Mouse (Mus musculus) fat pad, adult 2 months (tissue): ENCODE data around the gene Porcn.
A peak's percentile ranks its signal among the peaks of the same experiment; 100 is the strongest.

Experiments
- DNase-seq: peaks from one replicate; pipeline ENCODE4 v3.0.0-alpha.2; 2011; ENCODE audit warnings: low read depth, low spot score; ENCODE audit errors: extremely low read depth

Gene Porcn

DNA sequence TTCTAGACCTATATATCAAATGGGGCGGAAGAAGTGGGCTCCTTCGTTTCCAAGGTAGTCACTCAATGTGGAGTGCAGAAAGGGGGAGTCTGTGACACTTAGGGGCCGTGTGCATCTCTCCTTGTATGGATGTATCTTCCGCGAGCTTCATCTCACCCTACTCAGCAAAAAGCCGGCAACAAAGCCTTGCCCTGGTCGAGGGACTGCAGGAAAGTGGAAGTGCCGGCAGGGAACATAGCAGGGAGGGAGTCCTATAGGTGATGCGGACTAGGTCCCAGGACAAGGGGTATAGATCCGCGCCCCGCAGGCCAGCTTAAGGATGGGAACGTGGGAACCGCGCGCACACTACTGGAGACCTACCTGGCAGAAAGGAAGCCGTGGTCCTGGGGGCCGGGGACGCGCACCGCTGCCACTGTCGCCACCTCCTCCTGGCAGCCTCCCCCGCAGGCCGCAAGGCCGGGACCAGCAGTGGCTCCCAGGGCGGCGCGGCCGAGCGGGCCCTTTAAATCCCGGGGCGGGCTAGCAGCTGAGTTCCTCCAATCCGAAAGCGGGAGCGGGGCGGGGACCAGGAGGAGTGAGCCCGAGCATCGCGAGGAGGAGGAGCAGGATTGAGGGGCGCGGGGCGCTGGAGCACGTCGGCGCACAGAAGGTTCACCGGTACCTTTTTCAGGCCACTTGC lies at the start of gene Porcn:
Porcn (minus strand) TSS at position 511 of the 679 bp plus-strand sequence.
- DNase-seq = no peak

DNA sequence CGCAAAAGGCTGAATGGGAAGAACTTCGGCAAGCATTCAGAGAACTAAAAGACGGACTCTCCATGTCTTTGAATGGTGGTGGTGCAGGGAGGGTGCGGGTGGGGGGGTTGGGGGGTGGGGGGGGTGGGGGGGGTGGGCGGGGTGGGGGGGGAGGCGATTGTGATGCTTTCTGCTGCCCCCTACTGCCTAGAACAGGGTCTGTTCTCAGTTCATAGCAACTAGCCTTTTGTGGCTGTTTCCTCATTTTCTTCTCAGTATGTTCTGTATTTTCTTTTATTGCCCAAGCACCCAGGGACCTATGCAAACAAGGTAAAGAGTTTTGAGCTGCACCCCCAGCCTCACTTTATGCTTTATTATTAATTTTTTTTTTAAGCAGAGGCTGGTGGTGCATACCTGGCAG lies 49.5 kb upstream of the Porcn start:
- no peak for DNase-seq

DNA sequence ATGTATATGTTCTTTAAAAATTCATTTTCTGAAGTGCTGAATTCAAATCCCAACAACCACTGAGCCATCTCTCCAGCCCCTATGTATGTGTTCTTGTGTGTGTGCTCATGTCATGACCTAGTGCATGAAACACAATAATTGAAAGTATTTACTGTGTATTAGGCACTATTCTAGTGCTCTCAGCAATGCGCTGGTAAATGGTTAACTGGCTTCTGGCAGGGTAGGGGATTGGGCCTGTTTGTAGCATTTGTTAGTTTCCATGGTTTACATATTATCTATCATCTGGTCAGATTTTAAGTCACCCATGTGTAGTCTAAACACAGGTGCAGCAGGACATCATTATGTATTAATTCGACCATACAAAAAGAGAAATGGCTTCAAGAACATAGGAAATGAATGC lies 47.4 kb upstream of the Porcn start:
- DNase-seq = no peak

DNA sequence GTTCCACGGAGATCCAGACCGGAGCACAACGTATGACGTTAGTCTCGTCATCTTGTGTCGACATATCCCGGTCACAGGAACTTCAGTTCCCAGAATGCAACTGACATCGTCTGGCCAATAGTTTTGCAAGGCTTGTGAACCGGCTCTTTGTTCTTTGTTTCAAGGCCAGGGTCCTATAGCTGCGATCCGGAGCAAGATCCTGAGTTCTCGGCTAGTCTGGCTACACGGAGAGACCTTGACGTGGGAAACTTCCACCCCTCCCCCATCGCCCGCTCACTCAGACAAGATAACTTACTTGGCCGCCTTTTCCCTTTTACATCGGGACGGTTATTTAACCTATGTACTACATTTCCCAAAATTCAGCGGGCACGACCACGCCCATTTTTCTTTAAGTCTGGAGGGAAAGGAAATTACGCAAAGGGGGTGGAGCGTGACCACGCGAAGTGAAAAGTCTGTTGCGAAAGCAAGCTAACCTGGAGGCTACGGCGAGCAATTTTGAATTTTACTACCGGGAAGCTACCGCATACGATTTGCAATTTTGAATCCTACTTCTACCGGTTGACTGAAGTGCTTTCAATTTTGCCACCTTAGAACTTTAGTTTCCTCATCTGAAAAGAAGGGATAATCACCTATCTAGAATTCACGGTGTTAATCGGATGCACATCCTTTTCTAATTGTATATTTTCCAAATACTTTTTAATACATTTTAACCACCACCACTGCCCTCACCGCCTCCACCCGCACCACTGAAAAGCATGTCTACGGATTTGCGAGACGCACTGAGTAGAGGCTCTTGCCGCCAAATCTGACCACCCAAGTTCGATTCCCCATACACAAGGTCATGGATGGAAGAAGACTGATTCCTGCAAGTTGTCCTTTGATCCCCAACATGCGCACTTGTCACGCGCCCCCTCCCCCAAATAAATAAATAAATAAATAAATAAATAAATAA lies 46.3 kb upstream of the Porcn start, which contains the start of gene Ftsj1:
Ftsj1 (minus strand) TSS at position 73 of the 952 bp plus-strand sequence.
- DNase-seq = no peak

DNA sequence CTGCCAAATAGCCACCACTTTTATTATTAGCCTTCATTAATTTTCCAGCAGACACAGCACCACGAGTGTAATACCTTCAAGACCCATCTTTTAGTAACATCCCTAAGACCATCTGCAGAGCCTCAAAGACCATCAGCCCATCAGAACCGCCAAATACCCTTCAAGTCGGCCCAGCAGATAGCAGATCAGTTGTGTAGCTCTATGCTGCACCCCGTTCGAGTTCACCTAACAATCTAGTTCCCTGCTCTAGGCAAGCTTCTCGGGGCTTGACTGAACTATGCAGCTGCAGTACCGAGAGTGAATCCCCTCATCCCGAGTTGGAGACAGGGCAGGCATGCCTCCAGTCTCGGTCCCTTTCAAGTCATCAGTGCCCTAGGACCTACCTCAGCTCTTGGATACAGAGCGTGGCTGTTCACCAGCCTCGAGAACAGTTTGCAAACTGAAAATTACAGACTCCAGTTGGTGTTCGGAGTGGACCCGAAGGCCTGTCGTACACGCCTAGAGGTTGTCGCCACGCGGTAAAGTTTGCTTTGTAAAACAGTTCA lies 45.5 kb upstream of the Porcn start:
- no peak for DNase-seq

DNA sequence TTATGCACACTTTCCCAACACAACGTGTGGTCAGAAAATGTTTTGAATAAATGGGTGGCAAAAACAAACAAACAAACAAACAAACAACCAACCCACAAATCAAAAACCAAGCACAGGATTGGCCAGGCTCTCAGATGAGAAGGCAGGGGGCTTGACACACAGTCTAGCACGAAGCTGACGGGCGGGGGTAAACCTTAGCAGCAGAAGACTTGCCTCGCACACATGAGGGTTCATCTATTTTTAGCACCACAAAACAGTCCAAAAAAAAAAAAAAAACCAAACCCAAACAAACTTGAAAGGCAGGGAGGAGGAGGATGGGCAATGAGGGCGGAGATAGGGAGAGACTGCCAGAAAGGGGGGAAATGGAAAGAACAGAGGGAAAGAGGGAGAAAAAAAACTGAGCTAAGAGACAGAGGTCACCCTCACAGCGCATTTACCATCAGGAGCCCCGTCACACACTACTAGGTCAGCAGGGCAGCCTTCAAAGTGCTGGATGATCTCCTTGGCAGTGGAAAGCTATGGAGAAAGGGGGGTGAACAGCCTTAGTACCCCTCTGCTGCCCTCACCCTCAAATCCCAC lies 42.3 kb upstream of the Porcn start:
- no peak for DNase-seq

DNA sequence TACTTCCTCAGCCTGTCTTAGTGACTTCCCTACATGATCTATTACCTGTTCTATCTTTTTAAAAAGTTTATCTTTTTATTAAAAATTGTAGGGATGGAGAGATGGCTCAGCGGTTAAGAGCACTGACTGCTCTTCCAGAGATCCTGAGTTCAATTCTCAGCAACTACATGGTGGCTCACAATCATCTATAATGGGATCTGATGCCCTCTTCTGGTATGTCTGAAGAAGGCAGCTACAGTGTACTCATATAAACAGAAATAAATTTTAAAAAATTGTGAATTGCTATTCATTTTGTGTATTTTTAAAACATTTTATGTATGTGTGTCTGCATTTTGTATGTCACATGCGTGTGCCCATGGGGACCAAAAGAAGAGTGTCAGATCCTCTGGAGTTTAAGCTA lies 41.4 kb upstream of the Porcn start:
- DNase-seq = no peak

DNA sequence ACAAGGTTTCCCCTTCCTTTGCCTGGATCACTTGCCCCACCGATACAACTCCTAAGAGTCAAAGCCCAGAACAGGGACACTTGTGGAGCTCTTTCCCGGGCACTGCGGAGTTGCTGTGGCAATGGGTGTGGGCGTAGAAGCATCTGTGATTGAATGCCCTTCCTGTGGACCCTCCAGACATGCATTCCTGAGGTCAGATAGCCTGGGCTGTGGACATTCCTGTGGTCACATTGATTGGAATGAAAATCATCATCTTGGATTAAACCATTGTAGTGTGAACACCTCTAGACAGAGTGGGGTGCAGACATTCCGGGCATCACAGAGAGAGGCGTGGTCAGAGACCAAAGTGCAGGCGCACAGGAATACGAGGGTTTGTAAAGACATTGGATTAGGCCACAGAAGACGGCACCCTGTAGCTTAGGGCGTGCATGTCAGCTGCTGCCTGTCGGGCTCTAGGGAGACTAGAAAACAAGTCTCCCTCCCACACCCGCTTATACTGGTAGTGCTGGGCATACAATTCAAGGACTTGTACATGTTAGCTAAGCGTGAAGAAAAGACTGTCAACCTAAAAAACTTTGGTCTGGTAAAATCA lies 32.6 kb upstream of the Porcn start:
- no peak for DNase-seq

DNA sequence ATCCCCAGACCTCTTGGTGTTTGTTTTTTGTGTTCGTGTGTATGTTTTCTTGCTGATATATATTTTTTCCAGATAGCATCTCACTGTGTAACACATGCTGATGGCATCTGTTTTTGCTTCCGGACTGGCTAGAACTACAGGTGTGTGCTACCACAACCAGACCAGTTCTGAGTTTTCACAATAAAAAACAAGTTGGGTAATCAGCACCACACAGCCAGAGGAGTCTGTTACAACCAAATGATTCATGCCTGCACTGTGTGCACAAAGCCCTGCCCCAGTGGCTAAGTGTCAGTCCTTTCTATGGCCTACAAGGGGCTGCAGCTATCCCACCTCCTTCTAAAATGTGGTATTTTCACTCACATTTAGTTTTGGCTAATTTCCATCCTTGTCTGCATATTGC lies 30.4 kb upstream of the Porcn start:
- no peak for DNase-seq

DNA sequence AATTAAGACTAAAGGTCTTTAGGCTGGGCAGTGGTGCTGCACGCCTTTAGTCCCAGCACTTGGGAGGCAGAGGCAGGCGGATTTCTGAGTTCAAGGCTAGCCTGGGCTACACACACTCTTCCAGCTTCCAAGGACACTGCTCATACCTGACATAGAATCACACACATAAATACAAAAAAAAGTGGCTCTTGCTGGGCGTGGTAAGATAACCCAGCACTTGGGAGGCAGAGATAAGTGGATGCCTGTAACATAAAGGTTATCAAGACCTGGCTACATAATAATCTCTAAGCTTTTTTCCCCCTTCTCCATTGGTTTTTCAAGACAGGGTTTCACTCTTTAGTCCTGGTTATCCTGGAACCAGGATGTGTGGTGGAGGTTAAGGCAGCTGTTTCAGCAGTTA lies 27.3 kb upstream of the Porcn start:
- no peak for DNase-seq

DNA sequence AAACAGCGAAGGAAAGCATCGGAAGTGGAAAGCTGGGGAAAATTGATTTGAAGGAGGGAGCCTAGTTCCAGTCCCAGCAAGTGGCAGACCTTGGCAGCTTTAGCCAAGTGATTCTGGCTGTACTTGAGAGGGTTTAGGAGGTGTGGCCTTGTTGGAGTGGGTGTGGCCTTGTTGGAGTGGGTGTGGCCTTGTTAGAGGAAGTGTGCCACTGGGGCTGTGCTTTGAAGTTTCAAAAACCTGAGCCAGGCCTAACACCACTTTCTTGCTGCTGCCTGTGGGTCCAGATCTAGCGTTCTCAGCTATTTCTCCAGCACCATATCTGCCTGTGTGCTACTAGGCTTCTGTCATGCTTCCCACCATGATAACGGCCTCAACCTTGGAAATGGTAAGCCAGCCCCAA lies 23.9 kb upstream of the Porcn start:
- no peak for DNase-seq

DNA sequence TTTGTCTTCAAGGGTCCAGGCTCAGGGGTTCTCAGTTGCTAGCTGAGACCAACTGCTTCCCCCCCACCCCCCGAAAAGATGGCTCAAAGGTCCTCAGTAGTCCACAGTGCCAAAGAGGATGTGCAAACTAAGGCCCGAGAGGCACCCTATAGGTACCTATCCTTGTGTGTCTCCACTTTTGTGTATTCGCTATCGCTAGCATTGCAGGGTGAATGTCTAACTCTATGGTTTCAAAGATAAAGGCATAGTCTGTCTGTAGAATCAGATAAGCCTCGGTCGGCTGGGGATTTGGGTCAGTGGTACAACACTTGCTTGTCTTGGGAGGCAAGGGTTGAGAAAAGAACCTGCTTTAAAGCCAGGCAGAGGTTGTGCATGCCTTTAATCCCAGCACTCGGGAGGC lies 17.1 kb upstream of the Porcn start:
- DNase-seq = no peak

DNA sequence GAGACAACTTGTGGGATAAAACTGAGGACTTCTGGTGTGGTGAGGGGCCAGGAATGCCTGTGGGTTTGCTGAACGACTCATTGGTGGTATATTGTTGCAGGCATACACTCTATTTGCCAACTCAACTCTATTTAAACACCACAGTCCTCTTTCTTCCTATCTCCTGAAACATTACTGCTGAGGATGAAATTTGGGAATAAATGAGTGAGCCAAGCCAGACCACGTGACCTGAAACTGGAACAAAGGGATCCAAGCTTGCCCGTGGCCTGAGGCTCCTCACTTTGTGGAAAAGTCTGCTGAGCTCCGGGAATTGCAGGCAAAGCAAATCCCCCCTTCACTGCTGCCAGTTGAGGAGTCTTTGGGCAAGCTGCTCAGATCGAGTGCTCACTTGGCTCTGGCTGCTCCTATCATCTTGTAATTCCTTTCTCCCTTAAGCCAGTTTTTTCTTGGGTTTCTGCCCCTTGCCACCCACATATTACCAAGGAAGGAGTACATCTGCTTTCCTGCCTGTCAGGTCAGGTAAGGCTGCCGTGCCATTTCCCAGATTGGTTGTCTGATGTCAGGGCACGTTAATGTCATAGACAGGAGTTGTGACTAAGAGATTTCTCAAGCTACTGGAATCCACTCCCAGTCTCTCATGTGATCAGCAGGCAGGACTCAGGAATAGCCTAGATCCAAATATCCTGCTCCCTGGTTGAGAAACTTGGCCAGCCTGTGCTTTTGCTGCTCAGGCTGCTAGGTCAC lies 16.5 kb upstream of the Porcn start:
- DNase-seq = peak; percentile 89

DNA sequence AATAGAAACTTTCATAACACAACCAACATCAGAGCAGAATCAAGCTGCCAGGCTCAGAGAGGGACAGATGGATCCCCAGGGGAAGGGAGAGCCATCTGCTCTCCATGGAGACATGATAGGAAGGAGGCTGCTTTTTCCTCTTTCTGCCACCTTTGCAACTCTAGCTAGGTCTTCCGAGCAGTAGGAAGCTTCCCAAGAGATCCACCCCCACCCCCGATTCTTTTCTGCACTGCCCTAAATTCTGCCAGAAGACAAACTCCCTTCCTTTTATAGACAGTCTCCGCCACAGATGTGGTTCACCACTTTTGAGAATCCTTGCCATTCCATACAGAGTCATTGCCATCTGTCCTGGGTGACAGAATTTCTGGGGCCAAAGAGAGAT lies 16.0 kb upstream of the Porcn start:
- DNase-seq = no peak

DNA sequence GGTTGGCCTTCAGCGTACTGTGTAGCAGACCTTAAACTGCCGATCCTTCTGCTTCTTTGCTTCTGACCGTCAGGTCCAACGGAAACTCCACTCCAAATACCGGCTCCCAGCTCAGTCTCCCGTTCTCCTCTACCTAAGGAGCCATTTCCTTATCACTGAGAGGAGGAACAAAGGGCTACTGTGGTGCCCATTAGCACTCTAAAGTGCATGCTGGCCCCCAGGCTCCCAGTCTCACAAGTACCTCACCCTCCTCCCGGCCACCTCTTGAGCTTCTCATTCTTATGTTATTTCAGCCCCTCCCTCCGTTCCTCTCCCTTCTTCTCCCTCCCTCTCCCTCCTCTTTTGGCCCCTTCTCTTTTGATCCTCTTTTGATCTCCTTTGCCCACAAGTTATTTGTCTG lies 13.3 kb upstream of the Porcn start:
- no peak for DNase-seq

DNA sequence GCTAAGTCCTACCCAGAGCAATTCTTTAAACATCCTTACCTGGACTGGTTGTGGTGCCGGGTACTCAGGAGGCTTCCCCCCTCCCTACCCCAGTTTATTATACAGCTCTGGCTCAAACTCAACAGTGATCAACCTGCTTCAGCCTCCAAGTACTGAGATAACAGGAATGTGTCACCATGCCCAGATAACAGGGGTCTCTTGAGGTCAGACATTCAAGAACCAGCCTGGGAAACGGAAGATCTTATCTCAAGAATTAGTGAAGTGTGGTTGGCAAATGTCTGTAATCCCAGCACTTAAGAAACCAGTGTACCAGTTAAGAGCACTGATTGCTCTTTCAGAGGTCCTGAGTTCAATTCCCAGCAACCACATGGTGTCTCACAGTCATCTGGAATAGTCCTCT lies 11.8 kb upstream of the Porcn start:
- no peak for DNase-seq

DNA sequence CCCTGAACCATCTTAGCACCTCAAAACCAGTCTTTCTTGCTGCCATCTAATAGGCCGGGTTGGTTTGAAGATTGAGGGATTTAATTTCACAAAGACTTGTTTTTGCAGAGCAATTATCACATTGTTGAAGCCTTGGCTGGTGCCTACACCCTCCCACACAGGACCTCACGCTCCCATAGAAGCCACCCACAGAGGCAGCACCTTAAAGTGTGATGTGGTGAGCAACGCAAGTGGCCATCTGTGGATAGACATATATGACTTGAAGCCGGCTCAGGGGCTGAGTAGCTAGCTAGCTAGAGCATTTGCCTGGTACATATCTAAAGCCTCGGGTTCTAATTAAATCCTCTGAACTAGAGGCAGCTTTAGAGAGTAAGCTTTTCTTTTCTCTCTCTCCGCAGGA lies 11.1 kb upstream of the Porcn start:
- no peak for DNase-seq

DNA sequence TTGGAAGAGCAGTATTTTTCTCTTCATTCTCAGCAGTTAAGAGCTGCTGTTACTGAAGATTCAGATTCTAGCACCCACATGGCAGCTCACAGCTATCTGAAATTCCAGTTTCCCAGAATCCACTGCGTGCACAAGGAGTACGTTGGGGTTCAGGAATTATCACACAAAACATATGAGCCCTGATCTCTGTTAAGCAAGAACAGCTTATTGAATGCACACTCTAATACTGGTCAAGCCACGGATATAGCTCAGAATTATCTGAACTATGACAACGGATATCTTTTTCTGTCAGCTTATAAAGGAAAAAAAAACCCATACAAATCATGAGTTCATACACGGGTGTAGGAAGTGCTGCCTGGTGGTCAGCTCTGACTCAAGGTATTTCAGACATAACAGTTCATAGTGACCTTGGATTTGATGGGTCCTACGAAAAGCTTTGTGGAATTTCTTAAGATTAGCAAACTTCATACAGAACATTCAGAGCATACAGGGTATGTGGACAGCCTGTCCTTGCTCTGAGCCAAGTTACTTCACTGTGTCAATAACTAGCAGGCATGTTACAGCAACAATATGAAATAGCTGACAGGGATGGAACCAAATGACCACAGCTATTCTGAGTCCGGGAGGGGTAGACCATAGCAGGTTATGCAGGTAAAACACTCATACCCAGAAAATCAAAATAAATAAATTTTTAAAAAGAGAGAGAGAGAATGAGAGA lies 5.3 kb upstream of the Porcn start:
- DNase-seq = no peak

DNA sequence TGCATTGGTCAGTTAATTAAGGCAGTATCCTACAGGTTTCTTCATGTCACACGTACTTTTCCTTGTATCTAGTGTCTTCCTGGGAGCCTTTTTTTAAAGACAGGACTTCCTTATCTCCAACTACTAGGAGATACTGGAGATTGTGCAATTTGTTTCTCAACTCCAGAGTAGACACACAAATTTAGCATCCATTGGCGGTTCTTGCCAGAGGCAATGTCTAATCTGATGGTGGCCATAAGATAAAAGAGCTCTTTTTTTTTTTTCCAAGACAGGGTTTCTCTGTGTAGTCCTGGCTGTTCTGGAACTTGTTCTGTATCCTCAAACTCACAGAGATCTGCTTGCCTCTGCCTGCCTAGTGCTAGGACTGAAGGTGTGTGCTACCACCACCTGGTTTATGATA lies 3.4 kb upstream of the Porcn start:
- DNase-seq = no peak

DNA sequence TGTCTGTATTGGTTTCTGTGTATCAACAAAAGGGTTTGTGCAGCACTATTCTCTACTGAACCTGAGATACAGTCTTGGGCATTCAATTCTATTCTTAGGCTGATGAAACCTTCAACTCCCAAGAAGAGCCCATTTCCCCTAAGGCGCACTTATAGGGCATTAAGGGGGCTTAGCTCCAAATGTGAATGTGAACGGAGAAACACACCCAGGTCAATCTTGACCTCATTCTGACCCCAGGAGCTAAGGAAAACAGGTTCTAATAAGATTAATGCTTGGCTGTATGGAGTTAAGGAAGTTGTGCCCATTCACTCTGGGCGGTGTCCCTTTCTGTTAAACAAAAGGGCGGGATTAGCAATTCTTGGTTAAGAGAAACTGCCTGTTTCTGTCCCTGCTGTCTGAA lies 899 bp upstream of the Porcn start:
- no peak for DNase-seq
